Mouse (Mus musculus) liver, adult 2 months (tissue): ENCODE measurements around the gene Kif1a.

Source experiments
- CTCF ChIP-seq: fragments of 200-500 bp; IDR thresholded peaks from 2 replicates; pipeline ENCODE4 v1.5.1; 2011; ENCODE audit warnings: low read depth, low read length, control low read depth
- POLR2A ChIP-seq: fragments of 200-500 bp; IDR thresholded peaks from 2 replicates; pipeline ENCODE4 v1.6.1; 2011; ENCODE audit warnings: low read length, control low read depth; ENCODE audit not compliant: insufficient read depth; ENCODE audit errors: extremely low read depth

GRCm38 (mm10) chr1:93124066-93124465 lies 22.3 kb upstream of the Kif1a start:
- TF ChIP-seq CTCF (no peak), POLR2A (no peak)
